Mouse (Mus musculus): ENCODE data around the gene Srebf1. TPM values are rescaled to one million over a fixed set of nuclear protein-coding genes. Genes with fewer than 3 reads are reported as not detected.

The Srebf1 gene
- polyA plus RNA-seq, 1 experiment: 78.3 TPM

DNA sequence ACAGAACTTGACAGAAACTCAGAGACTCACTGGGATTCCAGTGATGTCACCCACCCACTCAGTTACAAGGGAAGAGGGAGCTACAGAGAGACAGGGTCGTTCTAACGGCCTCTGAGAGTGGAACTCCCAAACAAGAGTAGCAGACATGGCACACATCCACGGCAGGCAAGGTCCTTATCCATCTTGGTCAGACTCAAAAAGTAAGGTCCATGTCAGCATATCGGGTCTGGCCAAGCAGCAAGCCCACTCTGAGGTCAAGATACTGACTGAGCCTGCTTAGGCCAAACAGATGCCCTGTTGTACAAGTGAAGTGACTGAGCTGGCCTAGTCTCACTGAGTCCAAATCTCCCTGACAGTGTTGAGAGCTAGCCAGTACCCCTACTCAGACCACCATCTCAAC is 13.7 kb downstream of the Srebf1 start:
- DNase-seq (ENCODE audit: extremely low spot score in 1 of 2, low spot score in 1 of 2): no peak

DNA sequence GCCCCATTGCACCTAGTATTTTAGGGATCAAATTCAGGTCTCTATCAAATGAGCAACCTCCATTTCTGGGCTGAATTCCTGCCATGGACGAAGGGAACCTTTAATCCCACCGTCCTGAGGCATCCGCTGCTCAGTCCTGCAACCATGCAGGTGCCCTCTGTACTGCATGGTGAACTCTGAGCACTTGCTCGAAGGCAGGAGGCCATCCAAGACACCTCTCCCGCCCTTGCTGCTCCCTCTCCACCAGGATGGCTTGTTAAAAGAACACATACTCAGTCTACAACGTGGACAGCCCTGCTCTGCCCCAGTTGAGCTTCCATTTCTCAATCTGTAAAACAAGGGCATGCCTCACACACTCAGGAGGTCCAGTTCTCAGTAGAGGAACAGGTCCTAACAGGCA is 14.2 kb downstream of the Srebf1 start:
- no peak for DNase-seq (ENCODE audit: extremely low spot score in 1 of 2, low spot score in 1 of 2)

DNA sequence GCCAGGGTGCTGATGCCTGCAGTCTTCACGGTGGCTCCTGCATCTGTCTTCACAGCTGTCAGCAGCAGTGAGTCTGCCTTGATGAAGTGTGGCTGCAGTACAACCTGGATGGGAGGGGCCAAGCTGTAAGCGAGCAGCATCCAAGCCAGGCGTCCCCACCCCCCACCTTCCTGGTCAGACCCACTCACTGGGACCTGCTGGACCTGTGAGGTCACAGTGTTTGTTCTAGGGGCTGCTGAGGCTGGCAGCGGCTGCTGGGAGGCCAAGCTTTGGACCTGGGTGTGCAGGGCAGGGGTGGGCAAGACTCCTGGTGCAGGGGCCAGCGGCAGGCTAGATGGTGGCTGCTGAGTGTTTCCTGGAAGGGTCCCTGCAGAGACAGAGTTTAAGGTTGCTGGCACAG is 16.2 kb downstream of the Srebf1 start:
- no peak for DNase-seq (ENCODE audit: extremely low spot score in 1 of 2, low spot score in 1 of 2)

DNA sequence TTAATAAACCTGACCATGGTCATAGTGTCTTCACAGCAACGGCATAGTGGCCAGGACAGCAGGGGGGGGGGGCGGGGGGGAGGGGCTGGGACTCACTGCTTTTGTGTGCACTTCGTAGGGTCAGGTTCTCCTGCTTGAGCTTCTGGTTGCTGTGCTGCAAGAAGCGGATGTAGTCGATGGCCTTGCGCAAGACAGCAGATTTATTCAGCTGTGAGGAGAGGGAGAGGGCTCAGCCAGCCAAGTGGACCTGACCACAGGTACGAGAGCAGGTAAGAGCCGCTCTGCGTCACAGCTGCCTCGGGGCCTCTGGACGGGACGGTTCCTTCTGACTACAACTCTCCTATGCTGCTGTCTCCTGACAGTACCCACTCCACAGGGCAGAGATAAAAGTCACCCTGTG is 17.4 kb downstream of the Srebf1 start:
- DNase-seq (ENCODE audit: extremely low spot score in 1 of 2, low spot score in 1 of 2): no peak

DNA sequence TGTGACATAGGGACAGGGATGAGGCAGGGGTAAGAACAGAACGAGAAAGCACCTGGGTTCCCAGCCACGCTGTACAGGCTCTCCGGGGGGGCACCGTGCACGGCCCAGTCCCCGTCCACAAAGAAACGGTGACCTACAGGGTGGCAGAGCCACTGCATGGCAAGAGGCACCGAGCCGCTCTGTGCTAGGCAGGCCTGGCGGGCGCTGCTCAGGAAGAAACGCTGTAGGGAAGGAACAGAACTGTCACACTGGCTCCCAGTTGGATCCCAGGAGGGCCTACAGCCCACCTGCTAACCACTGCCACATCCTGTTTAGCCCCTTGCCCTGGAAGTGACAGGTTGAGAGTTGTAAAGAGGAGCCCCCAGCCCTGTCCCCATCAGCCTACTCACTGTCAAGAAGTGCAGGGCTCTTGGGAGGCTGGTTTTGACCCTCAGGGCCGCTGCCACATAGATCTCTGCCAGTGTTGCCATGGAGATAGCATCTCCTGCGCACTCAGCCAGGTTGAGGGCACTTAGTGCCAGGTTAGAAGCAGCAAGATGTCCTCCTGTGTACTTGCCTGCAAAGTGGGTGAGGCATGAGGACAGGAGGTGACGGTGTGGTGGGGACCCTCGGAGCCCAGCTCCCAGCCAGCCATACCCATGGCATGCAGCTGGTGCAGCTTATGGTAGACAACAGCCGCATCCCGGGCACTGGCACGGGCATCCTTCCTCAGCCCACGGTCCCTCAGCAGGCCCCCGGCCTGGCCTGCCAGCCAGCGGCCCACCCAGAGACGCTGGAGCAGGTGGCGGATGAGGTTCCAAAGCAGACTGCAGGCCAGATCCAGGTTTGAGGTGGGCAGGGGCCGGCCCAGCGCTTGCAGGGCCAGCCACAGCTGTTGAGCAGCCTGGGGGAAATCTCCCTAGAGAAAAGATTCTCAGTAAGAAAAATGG is 19.4 kb downstream of the Srebf1 start:
- DNase-seq (ENCODE audit: extremely low spot score in 1 of 2, low spot score in 1 of 2): no peak

DNA sequence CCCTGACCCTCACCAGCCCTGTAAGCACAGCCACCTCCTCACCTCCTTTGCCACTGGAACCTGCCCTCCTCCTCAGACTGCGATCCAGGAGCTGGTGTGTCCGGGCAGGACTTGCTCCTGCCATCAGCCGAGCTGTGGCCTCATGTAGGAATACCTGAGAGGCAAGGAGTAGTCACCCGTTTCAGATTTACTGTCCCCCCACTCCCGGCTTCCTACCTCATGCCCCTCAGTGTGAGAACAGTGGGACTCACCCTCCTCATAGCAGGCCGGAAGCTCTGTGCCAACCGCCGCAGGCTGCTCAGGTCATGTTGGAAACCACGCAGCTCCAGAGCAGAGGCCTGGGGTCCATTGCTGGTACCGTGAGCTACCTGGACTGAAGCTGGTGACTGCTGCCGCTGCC is 22.0 kb downstream of the Srebf1 start:
- DNase-seq (ENCODE audit: extremely low spot score in 1 of 2, low spot score in 1 of 2): no peak

DNA sequence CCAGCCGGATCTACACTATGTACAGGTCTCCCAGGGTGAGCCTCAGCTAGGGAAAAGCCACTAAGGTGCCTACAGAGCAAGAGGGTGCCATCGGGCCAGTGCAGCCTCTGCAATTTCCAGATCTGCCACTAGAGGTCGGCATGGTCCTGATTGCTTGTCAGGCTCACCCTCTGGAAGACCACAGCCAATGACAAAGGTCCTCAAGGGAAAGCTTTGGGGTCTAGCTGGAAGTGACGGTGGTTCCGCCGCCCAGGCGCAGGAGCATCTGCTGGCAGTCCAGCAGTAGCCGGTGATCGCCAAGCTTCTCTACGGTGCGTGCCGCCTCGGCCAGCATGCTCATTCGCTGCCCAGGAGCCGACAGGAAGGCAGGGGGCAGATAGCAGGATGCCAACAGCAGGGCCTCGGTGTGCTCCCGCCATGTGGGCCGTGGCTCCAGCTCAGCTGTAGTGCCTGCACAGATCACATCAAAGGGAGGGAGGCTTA is 22.6 kb downstream of the Srebf1 start:
- DNase-seq (ENCODE audit: extremely low spot score in 1 of 2, low spot score in 1 of 2): peak; percentile 86 to 98

DNA sequence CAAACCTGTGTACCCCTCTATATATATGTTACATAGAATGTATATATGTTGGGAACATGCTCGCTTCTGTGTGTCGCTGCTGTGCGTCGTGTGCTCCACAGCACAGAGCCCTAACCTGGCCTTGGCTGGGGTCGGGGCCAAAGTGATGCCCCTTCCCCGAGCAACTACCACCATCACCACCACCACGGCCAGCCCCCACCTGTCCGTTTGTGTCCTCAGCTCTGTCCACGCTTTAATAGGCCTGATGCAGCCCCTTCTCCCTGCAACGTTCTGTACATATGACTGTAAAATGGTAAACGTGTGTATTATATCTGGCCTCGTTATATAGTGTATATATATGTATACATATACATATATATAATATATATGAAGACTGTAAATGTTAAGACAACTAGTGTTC is 23.7 kb downstream of the Srebf1 start:
- no peak for DNase-seq (ENCODE audit: extremely low spot score in 1 of 2, low spot score in 1 of 2)

DNA sequence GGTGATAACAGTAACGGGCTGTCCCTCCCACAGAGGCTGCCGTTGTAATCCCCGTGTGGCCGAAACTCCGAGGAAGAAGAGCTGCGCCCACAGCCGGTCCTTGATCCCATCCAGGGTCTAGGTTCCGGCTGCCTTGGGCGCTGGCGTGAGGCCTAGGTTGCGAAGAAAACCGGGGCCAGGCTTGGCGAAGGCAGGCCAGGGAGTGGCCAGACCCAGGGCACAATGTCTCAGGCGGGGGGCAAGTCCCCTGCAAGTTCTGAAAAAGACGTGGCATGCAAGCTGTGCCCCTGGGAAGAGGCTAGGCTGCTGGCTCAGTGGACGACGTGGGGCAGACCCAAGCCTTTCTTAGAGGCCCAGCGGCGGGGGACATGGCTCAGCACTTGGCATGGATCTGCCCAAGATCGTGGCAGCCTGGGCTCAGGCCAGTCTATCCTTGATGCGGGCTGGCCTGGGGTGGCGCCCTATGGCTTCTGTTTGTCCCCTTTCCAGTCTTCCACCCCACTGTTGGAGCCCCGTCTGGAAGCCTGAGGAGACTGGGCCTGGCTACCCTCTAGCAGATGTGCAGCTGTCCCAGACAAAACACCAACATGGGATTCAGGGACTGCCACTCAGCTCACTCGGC is 24.3 kb downstream of the Srebf1 start:
- DNase-seq (ENCODE audit: extremely low spot score in 1 of 2, low spot score in 1 of 2): no peak

DNA sequence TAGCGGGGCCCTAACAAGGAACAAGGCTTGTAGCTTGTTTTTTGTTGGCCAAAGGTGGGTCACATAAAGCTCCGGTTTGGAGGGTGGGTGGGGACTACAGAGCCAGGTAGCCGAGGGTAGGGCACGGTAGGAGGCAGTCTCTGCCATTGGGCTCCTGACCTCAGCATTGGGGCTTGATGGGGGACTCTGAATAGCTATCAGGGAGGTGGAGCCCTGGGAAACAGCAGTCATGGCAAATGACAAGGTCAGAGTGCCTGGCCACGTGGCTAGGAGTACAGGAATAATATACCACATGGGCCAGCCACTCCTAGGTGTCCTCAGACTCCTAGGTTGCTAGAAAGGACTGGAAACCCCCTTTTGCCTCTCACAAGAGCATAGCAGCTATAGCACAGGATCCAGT is 26.0 kb downstream of the Srebf1 start:
- no peak for DNase-seq (ENCODE audit: extremely low spot score in 1 of 2, low spot score in 1 of 2)

DNA sequence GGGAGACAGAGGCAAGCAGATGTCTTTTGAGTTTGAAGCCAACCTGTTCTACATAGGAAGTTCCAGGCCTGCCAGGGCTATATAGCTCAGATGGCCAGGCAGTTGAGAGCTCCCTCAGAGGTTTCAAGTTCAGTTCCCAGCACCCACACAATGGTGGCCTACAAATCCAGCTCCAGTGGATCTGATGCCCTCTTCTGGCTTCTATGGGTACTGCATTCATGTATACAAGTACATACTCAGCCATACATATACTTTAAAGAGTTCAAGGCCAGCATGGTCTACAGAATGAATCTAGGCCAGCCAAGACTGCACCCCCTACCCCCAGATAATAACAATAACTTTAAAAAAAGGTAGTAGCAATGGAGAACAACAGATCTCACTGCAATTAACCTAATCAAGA is 27.3 kb downstream of the Srebf1 start:
- peak in 1 of 2 experiments; percentile 47 for DNase-seq (ENCODE audit: extremely low spot score in 1 of 2, low spot score in 1 of 2)

DNA sequence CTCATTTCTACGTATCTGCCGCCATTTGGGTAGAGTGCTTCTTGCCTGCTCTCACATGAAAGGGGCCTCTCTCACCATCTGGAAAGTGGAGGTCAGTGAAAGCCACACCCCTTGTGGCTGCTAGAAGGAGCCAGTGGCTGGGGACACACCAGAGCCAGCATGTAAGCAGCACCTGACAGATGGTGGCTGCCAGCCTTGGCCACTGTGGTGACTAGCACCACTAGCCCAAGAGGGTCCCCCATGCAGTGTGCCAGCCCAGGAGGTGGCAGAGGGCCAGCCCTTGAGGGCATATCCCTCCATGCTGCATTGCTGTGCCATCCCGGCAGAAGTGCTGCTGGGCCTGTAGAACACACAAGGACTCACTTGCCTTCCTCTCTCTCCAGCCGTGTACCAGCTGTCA is 28.8 kb downstream of the Srebf1 start:
- no peak for DNase-seq (ENCODE audit: extremely low spot score in 1 of 2, low spot score in 1 of 2)

DNA sequence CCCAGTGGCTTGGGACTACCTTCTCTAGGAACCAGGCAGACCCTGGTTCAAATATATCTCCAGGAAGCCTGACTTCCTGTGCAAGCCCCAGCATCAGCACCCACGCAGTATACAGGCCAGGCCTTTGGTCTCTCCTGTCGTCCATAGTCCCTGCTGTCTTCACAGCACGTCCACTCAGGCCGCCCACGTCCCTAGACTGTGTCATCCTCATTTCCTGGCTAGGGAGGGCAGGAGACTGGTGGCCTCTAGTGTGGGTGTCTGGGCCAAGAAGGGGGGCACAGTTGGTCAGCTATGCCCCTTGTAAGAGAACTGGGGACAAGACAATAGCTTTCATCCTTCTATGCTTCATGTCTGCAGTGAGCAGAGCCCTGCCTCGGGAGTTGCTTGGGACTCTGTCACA is 29.8 kb downstream of the Srebf1 start:
- no peak for DNase-seq (ENCODE audit: extremely low spot score in 1 of 2, low spot score in 1 of 2)

DNA sequence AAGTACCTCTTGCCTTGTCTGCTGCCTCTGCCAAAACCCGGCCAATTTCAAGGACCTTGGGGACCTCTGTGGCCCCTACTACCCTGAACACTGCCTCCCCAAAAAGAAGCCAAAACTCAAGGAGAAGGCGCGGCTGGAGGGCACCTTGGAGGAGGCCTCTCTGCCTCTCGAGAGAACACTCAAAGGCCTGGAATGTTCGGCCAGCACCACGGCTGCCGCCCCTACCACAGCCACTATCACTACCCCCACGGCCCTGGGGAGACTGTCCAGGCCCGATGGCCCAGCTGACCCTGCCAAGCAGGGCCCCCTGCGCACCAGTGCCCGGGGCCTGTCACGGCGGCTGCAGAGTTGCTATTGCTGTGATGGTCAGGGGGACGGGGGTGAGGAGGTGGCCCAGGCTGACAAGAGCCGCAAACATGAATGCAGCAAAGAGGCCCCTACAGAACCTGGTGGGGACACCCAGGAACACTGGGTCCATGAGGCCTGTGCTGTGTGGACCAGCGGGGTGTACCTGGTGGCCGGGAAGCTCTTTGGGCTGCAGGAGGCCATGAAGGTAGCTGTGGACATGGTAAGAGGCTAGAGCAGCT is 32.2 kb downstream of the Srebf1 start:
- no peak for DNase-seq (ENCODE audit: extremely low spot score in 1 of 2, low spot score in 1 of 2)

DNA sequence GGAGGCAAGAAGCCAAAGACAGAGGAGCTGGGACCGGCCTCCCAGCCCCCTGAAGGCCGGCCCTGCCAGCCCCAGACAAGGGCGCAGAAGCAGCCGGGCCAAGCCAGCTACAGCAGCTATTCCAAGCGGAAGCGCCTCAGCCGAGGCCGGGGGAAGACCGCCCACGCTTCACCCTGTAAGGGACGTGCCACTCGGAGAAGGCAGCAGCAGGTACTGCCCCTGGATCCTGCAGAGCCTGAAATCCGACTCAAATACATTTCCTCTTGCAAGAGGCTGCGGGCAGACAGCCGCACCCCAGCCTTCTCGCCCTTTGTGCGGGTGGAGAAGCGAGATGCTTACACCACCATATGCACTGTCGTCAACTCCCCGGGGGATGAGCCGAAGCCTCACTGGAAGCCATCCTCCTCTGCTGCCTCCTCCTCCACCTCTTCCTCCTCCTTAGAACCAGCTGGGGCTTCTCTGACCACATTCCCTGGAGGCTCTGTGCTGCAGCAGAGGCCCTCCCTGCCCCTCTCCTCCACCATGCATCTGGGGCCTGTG is 32.8 kb downstream of the Srebf1 start:
- DNase-seq (ENCODE audit: extremely low spot score in 1 of 2, low spot score in 1 of 2): peak in 1 of 2 experiments; percentile 50

DNA sequence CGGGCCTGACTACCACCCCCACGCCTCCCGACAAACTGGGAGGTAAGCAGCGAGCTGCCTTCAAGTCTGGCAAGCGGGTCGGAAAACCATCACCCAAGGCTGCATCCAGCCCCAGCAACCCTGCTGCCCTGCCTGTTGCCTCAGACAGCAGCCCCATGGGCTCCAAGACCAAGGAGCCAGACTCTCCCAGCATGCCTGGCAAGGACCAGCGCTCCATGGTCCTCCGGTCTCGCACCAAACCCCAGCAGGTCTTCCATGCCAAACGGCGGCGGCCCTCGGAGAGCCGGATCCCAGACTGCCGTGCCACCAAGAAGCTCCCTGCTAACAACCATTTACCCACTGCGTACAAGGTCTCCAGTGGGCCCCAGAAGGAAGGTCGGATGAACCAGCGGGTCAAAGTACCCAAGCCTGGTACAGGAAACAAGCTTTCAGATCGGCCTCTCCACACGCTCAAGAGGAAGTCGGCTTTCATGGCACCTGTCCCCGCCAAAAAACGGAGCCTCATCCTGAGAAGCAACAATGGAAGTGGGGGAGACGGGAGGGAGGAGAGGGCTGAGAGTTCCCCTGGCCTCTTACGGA is 34.0 kb downstream of the Srebf1 start:
- no peak for DNase-seq (ENCODE audit: extremely low spot score in 1 of 2, low spot score in 1 of 2)

DNA sequence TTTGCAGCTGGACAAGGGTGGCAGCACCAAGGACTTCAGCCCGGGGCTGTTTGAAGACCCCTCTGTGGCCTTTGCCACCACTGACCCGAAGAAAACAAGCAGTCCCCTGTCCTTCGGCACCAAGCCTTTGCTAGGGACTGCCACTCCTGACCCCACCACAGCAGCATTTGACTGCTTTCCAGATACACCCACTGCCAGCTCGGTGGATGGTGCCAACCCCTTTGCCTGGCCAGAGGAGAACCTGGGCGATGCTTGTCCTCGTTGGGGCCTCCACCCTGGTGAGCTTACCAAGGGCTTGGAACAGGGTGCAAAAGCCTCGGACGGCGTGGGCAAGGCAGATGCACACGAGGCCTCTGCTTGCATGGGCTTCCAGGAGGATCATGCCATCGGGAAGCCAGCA is 35.3 kb downstream of the Srebf1 start:
- DNase-seq (ENCODE audit: extremely low spot score in 1 of 2, low spot score in 1 of 2): no peak

DNA sequence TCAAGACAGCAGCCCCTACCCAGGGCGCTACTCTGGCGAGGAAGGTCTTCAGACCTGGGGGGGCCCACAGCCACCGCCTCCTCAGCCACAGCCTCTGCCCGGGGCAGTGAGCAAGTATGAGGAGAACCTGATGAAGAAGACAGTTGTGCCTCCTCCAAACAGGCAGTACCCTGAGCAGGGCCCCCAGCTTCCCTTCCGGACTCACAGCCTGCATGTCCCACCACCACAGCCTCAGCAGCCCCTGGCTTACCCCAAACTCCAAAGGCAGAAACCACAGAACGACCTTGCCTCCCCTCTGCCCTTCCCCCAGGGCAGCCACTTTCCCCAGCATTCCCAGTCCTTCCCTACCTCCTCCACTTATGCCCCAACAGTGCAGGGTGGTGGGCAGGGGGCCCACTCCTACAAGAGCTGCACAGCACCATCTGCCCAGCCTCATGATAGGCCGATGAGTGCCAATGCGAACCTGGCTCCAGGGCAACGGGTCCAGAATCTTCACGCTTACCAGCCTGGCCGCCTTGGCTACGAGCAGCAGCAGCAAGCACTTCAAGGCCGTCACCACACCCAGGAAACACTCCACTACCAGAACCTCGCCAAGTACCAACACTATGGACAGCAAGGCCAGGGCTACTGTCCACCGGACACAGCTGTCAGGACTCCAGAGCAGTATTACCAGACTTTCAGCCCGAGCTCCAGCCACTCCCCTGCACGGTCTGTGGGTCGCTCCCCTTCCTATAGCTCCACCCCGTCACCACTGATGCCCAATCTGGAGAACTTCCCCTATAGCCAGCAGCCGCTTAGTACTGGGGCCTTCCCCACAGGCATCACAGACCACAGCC is 36.8 kb downstream of the Srebf1 start:
- no peak for DNase-seq (ENCODE audit: extremely low spot score in 1 of 2, low spot score in 1 of 2)

DNA sequence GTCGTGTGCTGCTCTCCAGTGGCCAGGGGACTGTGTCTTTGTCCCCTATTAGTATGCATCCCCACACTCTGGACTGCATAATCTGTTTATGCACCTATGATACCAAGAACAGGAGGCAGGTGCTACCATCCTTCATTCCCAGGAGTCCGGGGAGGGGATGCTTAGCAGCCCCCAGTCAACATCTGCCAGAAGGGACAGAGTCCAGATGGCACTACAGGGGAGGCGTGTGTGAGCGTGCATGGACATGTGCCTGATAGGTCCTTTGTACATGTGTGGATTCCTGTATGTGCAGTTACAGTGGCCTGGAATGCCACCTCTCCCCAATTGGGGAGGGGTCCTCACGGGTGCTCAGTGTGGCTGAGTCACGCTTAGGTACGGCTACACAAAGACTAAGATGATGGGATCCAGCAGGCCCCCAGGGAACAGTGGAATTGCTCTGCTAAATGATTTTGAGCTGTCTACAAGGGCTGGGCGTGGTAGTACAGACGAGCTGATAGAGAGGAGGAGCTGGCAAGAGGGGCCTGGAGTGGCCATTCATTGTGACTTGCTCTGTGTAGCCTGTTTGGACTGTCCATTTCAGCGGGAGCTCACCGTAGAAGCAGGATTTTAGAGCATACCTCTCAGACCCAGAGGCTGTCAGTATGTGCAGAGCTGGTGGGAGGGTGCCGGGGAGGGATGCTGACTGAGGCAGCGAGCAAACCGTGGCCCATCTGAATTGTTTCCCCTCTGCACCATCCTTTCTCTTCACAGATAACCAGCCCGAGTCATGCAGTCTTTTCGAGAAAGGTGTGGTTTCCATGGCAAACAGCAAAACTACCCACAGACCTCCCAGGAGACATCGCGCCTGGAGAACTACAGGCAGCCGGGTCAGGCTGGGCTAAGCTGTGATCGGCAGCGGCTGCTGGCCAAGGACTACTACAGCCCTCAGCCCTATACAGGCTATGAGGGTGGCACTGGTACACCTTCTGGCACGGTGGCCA is 37.7 kb downstream of the Srebf1 start:
- DNase-seq (ENCODE audit: extremely low spot score in 1 of 2, low spot score in 1 of 2): peak in 1 of 2 experiments; percentile 72
